Mouse (Mus musculus) ES-Bruce4 (cell line): ENCODE data around the gene Mast4.

ENCODE experiments used
- CTCF ChIP-seq: IDR thresholded peaks from one replicate; pipeline ENCODE4 v1.8.1; 2011; ENCODE audit warnings: low read depth, low read length
- EP300 ChIP-seq: IDR thresholded peaks from 2 replicates; pipeline ENCODE4 v1.6.1; 2011; ENCODE audit warnings: low read depth, low read length; ENCODE audit not compliant: insufficient read depth
- POLR2A ChIP-seq: IDR thresholded peaks from one replicate; pipeline ENCODE4 v1.8.1; 2011; ENCODE audit warnings: low read length; ENCODE audit not compliant: insufficient read depth

GRCm38 (mm10) chr13:102749891-102750290 lies 584.4 kb downstream of the Mast4 start:
- TF ChIP-seq POLR2A (no peak), CTCF (no peak), EP300 (0 out of 2 replicates have a peak, but pooled peaks have one; percentile 33)
